Mouse (Mus musculus): ENCODE measurements around the gene Rab3gap2. TPM values are rescaled to one million over a fixed set of nuclear protein-coding genes. Genes with fewer than 3 reads are reported as not detected.

Rab3gap2 gene
- polyA plus RNA-seq, 1 experiment from 2014 or later: 19.3 TPM

GRCm38 (mm10) chr1:185229406-185230201 is 25.7 kb downstream of the Rab3gap2 start:
- H3K4me2 ChIP-seq: peak overlapping the region; percentile 17; the same call in 1 of the 2 replicates
- 51% methylated on average over 7 of the region's 7 CpGs for WGBS (ENCODE audit: insufficient replicate concordance)
- no peak overlapping the region for H3K4me3 ChIP-seq
- peaks cover 33% of the 10 kb centered on the region for H3K36me3 ChIP-seq
- no peaks in the 10 kb centered on the region for H3K9me3 ChIP-seq (replicated peaks)
- peak overlapping the region; percentile 77 for H3K27ac ChIP-seq
- H3K9ac ChIP-seq: peak overlapping the region; percentile 55; the same call in 1 of the 2 replicates
- H3K4me1 ChIP-seq: peaks cover 21% of the 10 kb centered on the region
- no peaks in the 10 kb centered on the region for H3K27me3 ChIP-seq (replicated peaks)
- peak; percentile 95 for ATAC-seq

- H3K4me2 ChIP-seq: no peak overlapping the region
- H3K9ac ChIP-seq: no peak overlapping the region
- no peak overlapping the region for H3K27ac ChIP-seq
- H3K9me3 ChIP-seq (replicated peaks): no peaks in the 10 kb centered on the region
- no peak overlapping the region for H3K4me3 ChIP-seq
- H3K36me3 ChIP-seq: peaks cover 69% of the 10 kb centered on the region
- ATAC-seq: no peak
- H3K4me1 ChIP-seq: peaks cover under 1% of the 10 kb centered on the region; the same call in 1 of the 2 replicates
- no peaks in the 10 kb centered on the region for H3K27me3 ChIP-seq (replicated peaks)
- WGBS (ENCODE audit: insufficient replicate concordance): 88% methylated on average over 5 of the region's 5 CpGs
Measured at GRCm38 (mm10) chr1:185235837-185236236, 31.9 kb downstream of the Rab3gap2 start.

GRCm38 (mm10) chr1:185236530-185236929 is 32.6 kb downstream of the Rab3gap2 start:
- Histone ChIP-seq H3K27me3 (replicated peaks) (no peaks in the 10 kb centered on the region), H3K36me3 (peaks cover 76% of the 10 kb centered on the region), H3K27ac (no peak overlapping the region), H3K4me2 (no peak overlapping the region), H3K4me1 (no peaks in the 10 kb centered on the region), H3K4me3 (no peak overlapping the region), H3K9me3 (replicated peaks) (no peaks in the 10 kb centered on the region), H3K9ac (no peak overlapping the region)
- 81% methylated on average over 4 of the region's 4 CpGs for WGBS (ENCODE audit: insufficient replicate concordance)
- peak; percentile 37; the same call in 1 of the 2 replicates for ATAC-seq

DNA sequence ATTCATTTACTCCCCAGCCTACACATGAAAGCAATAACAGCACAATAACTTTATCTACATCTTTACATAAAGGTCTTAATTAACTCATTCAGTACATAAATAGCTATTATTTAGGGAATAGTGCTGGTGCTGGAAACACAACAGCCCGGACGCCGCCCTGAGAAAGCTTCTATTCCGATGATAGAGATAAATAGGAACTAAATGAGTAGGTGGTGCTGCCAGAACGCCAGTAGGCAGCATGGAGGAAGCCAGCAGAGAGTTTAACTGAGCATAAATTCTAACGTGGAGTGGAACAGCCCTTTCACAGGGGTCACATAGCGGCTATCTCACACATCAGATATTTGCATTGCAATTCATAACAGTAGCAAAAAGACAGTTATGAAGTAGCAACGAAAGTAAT is 39.1 kb downstream of the Rab3gap2 start:
- Histone ChIP-seq H3K9me3 (replicated peaks) (no peaks in the 10 kb centered on the region), H3K27me3 (replicated peaks) (no peaks in the 10 kb centered on the region), H3K27ac (no peak overlapping the region), H3K4me2 (no peak overlapping the region), H3K9ac (no peak overlapping the region), H3K36me3 (peaks cover 92% of the 10 kb centered on the region), H3K4me1 (no peaks in the 10 kb centered on the region), H3K4me3 (no peak overlapping the region)
- no peak for ATAC-seq
- WGBS (ENCODE audit: insufficient replicate concordance): 83% methylated on average over 8 of the region's 8 CpGs

DNA sequence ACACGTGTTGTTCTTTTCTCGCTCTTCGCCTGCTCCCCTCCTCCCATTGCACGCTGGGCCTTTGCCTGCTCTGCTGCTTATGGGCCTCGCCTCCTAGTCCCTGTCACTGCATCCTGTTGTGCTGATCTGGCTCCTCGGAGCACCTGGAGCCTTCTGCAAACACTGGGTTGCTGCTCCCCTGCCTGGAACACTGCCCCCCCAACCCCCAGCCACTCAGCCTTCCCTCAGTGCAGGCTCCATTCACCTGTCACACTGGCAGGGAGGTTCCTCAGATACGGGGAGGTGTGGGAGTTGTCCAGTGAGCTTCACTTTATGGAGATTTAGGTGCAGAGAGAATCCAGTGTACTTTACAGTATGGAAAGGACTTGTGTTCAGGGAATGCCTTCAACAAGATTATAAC is 41.5 kb downstream of the Rab3gap2 start:
- Histone ChIP-seq H3K4me3 (no peak overlapping the region), H3K4me1 (no peaks in the 10 kb centered on the region; the same call in 1 of the 2 replicates), H3K4me2 (no peak overlapping the region), H3K36me3 (peaks cover 90% of the 10 kb centered on the region), H3K9ac (no peak overlapping the region), H3K27me3 (replicated peaks) (no peaks in the 10 kb centered on the region), H3K9me3 (replicated peaks) (no peaks in the 10 kb centered on the region), H3K27ac (no peak overlapping the region)
- 79% methylated on average over 7 of the region's 7 CpGs for WGBS (ENCODE audit: insufficient replicate concordance)
- no peak for ATAC-seq

DNA sequence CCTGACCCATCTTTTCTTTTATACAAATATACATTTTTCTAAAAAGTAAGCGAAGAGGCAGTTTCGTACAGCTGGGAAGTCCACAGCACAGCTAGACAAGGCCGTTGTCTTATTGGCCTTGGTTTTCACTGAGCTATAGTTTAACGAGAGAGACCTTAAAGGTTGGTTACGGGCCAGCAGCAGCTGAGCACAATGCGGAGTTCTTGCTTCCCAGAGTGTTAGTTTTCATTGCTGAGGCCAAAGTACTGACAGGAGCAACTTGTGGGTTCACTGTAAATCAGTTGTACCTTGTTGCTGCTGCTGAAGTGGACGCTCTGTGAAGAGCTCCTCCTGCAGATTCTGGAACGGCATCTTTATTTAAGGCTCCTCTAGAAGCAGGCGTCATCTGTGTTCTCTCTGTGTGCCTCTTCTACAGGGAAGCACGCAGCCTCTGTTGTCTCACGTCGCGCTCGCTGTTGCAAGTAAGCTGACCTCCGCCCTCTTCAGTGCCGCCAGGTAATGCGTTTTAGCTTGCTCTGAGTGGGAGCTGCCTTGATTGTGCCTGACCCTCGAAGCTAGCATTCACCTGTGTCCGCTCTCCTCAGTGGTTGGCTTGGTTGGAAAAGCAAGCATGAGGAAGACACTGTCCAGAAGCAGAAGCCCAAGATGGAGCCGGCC is 43.6 kb downstream of the Rab3gap2 start:
- Histone ChIP-seq H3K27me3 (replicated peaks) (no peaks in the 10 kb centered on the region), H3K9me3 (replicated peaks) (no peaks in the 10 kb centered on the region), H3K36me3 (peaks cover 89% of the 10 kb centered on the region), H3K4me2 (no peak overlapping the region), H3K27ac (no peak overlapping the region), H3K4me3 (no peak overlapping the region), H3K4me1 (no peaks in the 10 kb centered on the region; the same call in 1 of the 2 replicates), H3K9ac (no peak overlapping the region)
- no peak for ATAC-seq
- WGBS (ENCODE audit: insufficient replicate concordance): 89% methylated on average over 20 of the region's 20 CpGs

DNA sequence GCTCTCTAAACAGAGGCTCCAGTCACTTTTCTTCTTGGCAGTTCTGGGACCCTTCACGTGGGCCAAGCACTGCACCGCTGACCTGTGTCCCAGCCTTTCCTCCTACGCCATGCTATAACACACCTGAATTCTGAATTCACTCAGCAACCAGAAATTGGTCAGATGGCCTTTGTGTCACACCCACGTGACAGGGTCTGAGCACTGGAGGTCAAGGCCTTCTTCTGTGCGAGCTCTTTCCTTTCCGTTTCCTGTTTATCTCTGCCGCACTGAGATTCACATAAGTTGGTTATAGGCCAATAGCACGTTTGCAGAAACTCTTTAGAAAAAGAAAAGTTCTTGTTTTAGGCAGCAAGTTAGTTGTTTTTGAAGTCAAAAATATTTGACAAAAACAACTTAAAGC is 44.8 kb downstream of the Rab3gap2 start:
- WGBS (ENCODE audit: insufficient replicate concordance): 80% methylated on average over 8 of the region's 8 CpGs
- no peak for ATAC-seq
- H3K27me3 ChIP-seq (replicated peaks): no peaks in the 10 kb centered on the region
- no peak overlapping the region for H3K4me3 ChIP-seq
- H3K9ac ChIP-seq: no peak overlapping the region
- H3K27ac ChIP-seq: no peak overlapping the region
- H3K9me3 ChIP-seq (replicated peaks): no peaks in the 10 kb centered on the region
- peaks cover 89% of the 10 kb centered on the region for H3K36me3 ChIP-seq
- H3K4me2 ChIP-seq: no peak overlapping the region
- no peaks in the 10 kb centered on the region; the same call in 1 of the 2 replicates for H3K4me1 ChIP-seq

DNA sequence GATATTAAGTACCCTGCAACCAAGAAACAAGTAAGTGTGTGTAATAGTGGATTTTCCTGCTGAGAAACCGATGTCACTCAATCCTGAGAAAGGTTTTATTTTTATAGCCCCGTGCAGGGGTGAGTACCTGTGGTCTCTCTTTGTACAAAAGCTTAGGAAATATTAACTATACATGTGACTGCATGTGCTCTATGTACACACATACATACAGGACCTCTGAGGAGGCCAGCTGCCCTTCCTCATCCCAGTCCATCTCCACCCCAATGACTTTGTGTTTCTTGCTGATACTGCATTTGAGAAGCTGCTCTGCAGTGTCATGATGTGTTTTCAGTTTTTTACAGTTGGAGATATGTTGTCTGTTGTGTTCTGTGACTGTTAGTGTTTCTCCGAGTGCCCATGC is 48.4 kb downstream of the Rab3gap2 start:
- H3K4me3 ChIP-seq: no peak overlapping the region
- WGBS (ENCODE audit: insufficient replicate concordance): 84% methylated on average over 3 of the region's 3 CpGs
- H3K36me3 ChIP-seq: peaks cover 84% of the 10 kb centered on the region
- ATAC-seq: no peak
- no peaks in the 10 kb centered on the region; the same call in 1 of the 2 replicates for H3K4me1 ChIP-seq
- H3K4me2 ChIP-seq: no peak overlapping the region
- no peaks in the 10 kb centered on the region for H3K9me3 ChIP-seq (replicated peaks)
- no peak overlapping the region for H3K27ac ChIP-seq
- H3K9ac ChIP-seq: no peak overlapping the region
- H3K27me3 ChIP-seq (replicated peaks): no peaks in the 10 kb centered on the region

DNA sequence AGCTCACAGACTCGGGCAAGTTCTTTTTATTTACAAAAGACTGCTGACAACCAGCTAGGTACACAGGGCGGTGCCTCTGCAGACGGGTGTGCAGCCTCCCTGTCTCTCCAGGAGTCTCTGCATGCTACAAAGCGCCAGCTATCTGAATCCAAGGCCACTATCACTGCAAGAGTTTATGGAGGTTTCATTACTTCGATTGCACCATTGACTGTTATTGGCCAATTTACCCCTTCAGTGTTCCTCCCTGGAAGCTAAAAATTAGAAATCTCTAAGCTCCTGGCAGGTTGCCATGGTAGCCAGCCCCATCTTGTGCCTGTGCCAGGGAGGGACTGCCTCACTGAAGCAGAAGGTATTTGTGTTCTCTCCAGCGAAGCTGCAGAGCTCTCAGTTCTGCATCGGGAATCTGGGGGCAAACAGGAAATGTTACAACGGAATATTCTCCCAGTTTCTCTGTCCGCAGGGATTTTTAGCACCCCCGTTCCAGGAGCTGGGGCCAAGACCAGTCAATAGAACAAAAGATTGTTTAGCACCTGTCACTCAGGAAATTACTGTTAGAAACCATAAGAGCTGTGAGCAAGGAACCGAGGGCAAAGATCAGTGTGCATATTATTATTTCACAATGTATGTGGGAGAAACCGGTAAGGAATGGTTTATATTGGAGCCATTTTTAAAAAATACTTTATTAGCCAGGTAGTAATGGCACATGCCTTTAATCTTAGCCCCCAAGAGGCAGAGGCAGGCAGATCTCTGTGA is 49.4 kb downstream of the Rab3gap2 start:
- Histone ChIP-seq H3K4me2 (no peak overlapping the region), H3K27ac (no peak overlapping the region), H3K9me3 (replicated peaks) (no peaks in the 10 kb centered on the region), H3K27me3 (replicated peaks) (no peaks in the 10 kb centered on the region), H3K9ac (no peak overlapping the region), H3K4me3 (no peak overlapping the region), H3K4me1 (no peaks in the 10 kb centered on the region; the same call in 1 of the 2 replicates), H3K36me3 (peaks cover 79% of the 10 kb centered on the region)
- 72% methylated on average over 12 of the region's 12 CpGs for WGBS (ENCODE audit: insufficient replicate concordance)
- ATAC-seq: no peak

DNA sequence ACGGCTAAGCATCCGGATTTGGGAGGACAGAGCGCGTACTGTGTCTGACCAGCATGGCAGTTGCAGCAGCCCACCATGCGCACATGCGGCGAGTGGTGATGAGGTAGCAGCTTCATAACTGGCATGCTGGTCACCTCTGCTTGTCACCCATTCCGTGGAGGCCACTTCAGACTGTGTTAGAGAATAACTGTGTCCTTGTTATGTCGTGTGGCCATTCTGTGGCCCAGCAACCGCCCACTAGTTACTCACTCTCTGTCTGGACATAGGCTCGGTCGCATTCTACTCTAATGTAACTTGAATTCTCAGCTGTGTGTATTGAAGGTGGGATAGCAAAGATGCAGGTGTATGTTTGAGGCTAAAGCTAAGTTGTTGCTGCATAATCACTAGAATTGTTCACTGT is 51.4 kb downstream of the Rab3gap2 start:
- H3K4me1 ChIP-seq: no peaks in the 10 kb centered on the region
- H3K4me2 ChIP-seq: no peak overlapping the region
- no peak for ATAC-seq
- no peaks in the 10 kb centered on the region for H3K9me3 ChIP-seq (replicated peaks)
- WGBS (ENCODE audit: insufficient replicate concordance): 88% methylated on average over 12 of the region's 12 CpGs
- peaks cover 81% of the 10 kb centered on the region for H3K36me3 ChIP-seq
- H3K9ac ChIP-seq: no peak overlapping the region
- H3K4me3 ChIP-seq: no peak overlapping the region
- H3K27me3 ChIP-seq (replicated peaks): no peaks in the 10 kb centered on the region
- no peak overlapping the region for H3K27ac ChIP-seq

- H3K4me1 ChIP-seq: no peaks in the 10 kb centered on the region
- no peak overlapping the region for H3K4me2 ChIP-seq
- no peaks in the 10 kb centered on the region for H3K27me3 ChIP-seq (replicated peaks)
- no peaks in the 10 kb centered on the region for H3K9me3 ChIP-seq (replicated peaks)
- H3K4me3 ChIP-seq: no peak overlapping the region
- H3K36me3 ChIP-seq: peaks cover 81% of the 10 kb centered on the region
- no peak overlapping the region for H3K9ac ChIP-seq
- H3K27ac ChIP-seq: no peak overlapping the region
- 63% methylated on average over 3 of the region's 3 CpGs for WGBS (ENCODE audit: insufficient replicate concordance)
- 0 out of 2 replicates have a peak, but pooled peaks have one; percentile 58 for ATAC-seq
Measured at GRCm38 (mm10) chr1:185256753-185257152, 52.8 kb downstream of the Rab3gap2 start.

DNA sequence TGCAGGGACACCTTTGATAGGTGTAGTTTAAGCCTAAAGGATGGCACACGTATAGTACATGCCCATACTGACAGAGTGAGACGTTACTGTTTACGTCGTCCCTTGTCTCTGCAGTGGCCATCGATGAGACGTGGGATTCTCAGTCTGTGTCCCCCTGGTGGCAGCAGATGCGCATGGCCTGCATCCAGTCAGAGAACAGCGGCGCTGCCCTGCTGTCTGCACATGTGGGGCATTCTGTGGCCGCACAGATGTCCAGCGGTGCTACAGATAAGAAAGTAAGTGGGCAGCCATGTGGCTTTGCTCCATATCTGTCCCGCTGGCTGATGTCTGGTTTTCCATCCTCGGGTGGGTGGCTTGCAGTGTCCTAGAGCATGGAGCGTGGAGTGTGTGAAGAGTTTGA is 58.6 kb downstream of the Rab3gap2 start:
- Histone ChIP-seq H3K27me3 (replicated peaks) (no peaks in the 10 kb centered on the region), H3K27ac (no peak overlapping the region), H3K4me3 (no peak overlapping the region), H3K4me2 (no peak overlapping the region), H3K4me1 (no peaks in the 10 kb centered on the region), H3K36me3 (peaks cover 95% of the 10 kb centered on the region), H3K9ac (no peak overlapping the region), H3K9me3 (replicated peaks) (no peaks in the 10 kb centered on the region)
- whole genome bisulfite sequencing (ENCODE audit: insufficient replicate concordance): 64% methylated on average over 14 of the region's 14 CpGs
- peak; percentile 42; the same call in 1 of the 2 replicates for ATAC-seq
